Mouse (Mus musculus): Measurements from ENCODE around the gene Edc3. TPM values are rescaled to one million over a fixed set of nuclear protein-coding genes. Genes with fewer than 3 reads are reported as not detected.

Gene Edc3
- polyA plus RNA-seq, 2 experiments = 6.9 to 10.3 TPM

- DNase-seq (ENCODE audit: low read depth in 3 of 3, low spot score in 3 of 3) (no peak), ATAC-seq (ENCODE audit: insufficient read depth) (no peak)
- Histone ChIP-seq H3K4me3 (ENCODE audit: insufficient read depth in 1 of 2, low read depth in 2 of 2, low read length in 2 of 2) (no peak overlapping the region), H3K36me3 (replicated peaks; ENCODE audit: control insufficient read depth, insufficient read depth, low read depth) (no peaks in the 10 kb centered on the region), H3K4me1 (replicated peaks; ENCODE audit: control insufficient read depth in 2 of 2, insufficient read depth in 2 of 2, low read length in 1 of 2) (peaks cover 35 to 42% of the 10 kb centered on the region in 2 experiments), H3K27ac (no peak overlapping the region), H3K9me3 (ENCODE audit: control insufficient read depth, low read length) (no peaks in the 10 kb centered on the region), H3K9ac (replicated peaks) (no peak overlapping the region), H3K27me3 (ENCODE audit: control insufficient read depth, insufficient read depth, low read length) (no peaks in the 10 kb centered on the region), H3K4me2 (ENCODE audit: low read depth) (no peak overlapping the region)
- 59% methylated on average over 4 of the region's 4 CpGs for WGBS (ENCODE audit: insufficient replicate concordance)
- TF ChIP-seq CTCF (IDR thresholded peaks at IDR 0.05; ENCODE audit: low read depth) (no peak), EP300 (IDR thresholded peaks at IDR 0.05; ENCODE audit: low read depth) (no peak)
These were observed 67.4 kb downstream of the Edc3 start for GRCm38 (mm10) chr9:57775736-57776135.

- no peak for TF ChIP-seq EP300 (IDR thresholded peaks at IDR 0.05; ENCODE audit: low read depth)
- TF ChIP-seq CTCF (IDR thresholded peaks at IDR 0.05; ENCODE audit: low read depth) = no peak
These were observed 74.3 kb downstream of the Edc3 start for GRCm38 (mm10) chr9:57782656-57783055.

DNA sequence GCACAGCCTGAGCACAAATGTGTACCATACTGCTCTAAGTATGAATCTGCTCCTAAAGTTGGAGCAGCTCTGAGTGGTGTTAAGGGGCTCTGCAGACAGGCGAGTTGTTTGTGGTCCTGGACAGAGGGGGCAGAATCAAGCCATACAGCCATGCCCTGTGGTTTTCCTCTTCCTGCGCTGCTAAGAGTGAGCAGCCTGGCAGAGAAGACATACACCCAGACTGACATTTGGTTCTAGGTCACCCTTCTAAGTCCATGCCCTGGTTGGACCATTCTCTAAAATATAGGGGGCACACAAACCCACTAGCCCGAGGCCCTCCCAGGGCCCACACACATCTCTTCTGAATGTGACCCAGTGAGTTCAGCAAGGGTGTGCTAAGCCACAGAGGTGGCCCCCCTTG lies 81.4 kb downstream of the Edc3 start:
- no peaks in the 10 kb centered on the region for H3K4me1 ChIP-seq (replicated peaks; ENCODE audit: control insufficient read depth in 2 of 2, insufficient read depth in 2 of 2, low read length in 1 of 2)
- H3K4me3 ChIP-seq (ENCODE audit: insufficient read depth in 1 of 2, low read depth in 2 of 2, low read length in 2 of 2) = no peak overlapping the region
- no peak for DNase-seq (ENCODE audit: low read depth in 3 of 3, low spot score in 3 of 3)
- no peak overlapping the region for H3K9ac ChIP-seq (replicated peaks)
- no peaks in the 10 kb centered on the region; the same call in 1 of the 2 replicates for H3K9me3 ChIP-seq (ENCODE audit: control insufficient read depth, low read length)
- TF ChIP-seq CTCF (IDR thresholded peaks at IDR 0.05; ENCODE audit: low read depth) (no peak), EP300 (IDR thresholded peaks at IDR 0.05; ENCODE audit: low read depth) (no peak)
- no peak overlapping the region for H3K4me2 ChIP-seq (ENCODE audit: low read depth)
- no peak for ATAC-seq (ENCODE audit: insufficient read depth)
- H3K27me3 ChIP-seq (ENCODE audit: control insufficient read depth, insufficient read depth, low read length) = no peaks in the 10 kb centered on the region
- H3K36me3 ChIP-seq (replicated peaks; ENCODE audit: control insufficient read depth, insufficient read depth, low read depth) = peaks cover 7% of the 10 kb centered on the region; the same call in 1 of the 2 replicates
- 38% methylated on average over 3 of the region's 3 CpGs for WGBS (ENCODE audit: insufficient replicate concordance)
- H3K27ac ChIP-seq = no peak overlapping the region

More at GRCm38 (mm10) chr9:57782656-57783055, 74.3 kb downstream of the Edc3 start:
- H3K9me3 ChIP-seq (ENCODE audit: control insufficient read depth, low read length) = no peaks in the 10 kb centered on the region; the same call in 1 of the 2 replicates
- DNase-seq (ENCODE audit: low read depth in 3 of 3, low spot score in 3 of 3) (no peak), ATAC-seq (ENCODE audit: insufficient read depth) (no peak)
- H3K4me3 ChIP-seq (ENCODE audit: insufficient read depth in 1 of 2, low read depth in 2 of 2, low read length in 2 of 2) = no peak overlapping the region
- H3K4me2 ChIP-seq (ENCODE audit: low read depth) = no peak overlapping the region
- H3K4me1 ChIP-seq (replicated peaks; ENCODE audit: control insufficient read depth in 2 of 2, insufficient read depth in 2 of 2, low read length in 1 of 2) = no peaks in the 10 kb centered on the region
- H3K27ac ChIP-seq = no peak overlapping the region
- H3K27me3 ChIP-seq (ENCODE audit: control insufficient read depth, insufficient read depth, low read length) = no peaks in the 10 kb centered on the region
- WGBS (ENCODE audit: insufficient replicate concordance) = 80% methylated on average over 3 of the region's 3 CpGs
- no peaks in the 10 kb centered on the region for H3K36me3 ChIP-seq (replicated peaks; ENCODE audit: control insufficient read depth, insufficient read depth, low read depth)
- no peak overlapping the region for H3K9ac ChIP-seq (replicated peaks)

GRCm38 (mm10) chr9:57797456-57797855 lies 89.1 kb downstream of the Edc3 start:
- Histone ChIP-seq H3K4me2 (ENCODE audit: low read depth) (no peak overlapping the region), H3K4me1 (replicated peaks; ENCODE audit: control insufficient read depth in 2 of 2, insufficient read depth in 2 of 2, low read length in 1 of 2) (peaks cover 3 to 15% of the 10 kb centered on the region in 2 experiments), H3K27me3 (ENCODE audit: control insufficient read depth, insufficient read depth, low read length) (no peaks in the 10 kb centered on the region), H3K4me3 (ENCODE audit: insufficient read depth in 1 of 2, low read depth in 2 of 2, low read length in 2 of 2) (no peak overlapping the region), H3K9me3 (ENCODE audit: control insufficient read depth, low read length) (no peaks in the 10 kb centered on the region), H3K27ac (no peak overlapping the region), H3K9ac (replicated peaks) (no peak overlapping the region), H3K36me3 (replicated peaks; ENCODE audit: control insufficient read depth, insufficient read depth, low read depth) (peaks cover 26% of the 10 kb centered on the region)
- 79% methylated on average over 8 of the region's 8 CpGs for WGBS (ENCODE audit: insufficient replicate concordance)
- TF ChIP-seq EP300 (IDR thresholded peaks at IDR 0.05; ENCODE audit: low read depth) (no peak), CTCF (IDR thresholded peaks at IDR 0.05; ENCODE audit: low read depth) (no peak)
- DNase-seq (ENCODE audit: low read depth in 3 of 3, low spot score in 3 of 3) (no peak), ATAC-seq (ENCODE audit: insufficient read depth) (no peak)

DNA sequence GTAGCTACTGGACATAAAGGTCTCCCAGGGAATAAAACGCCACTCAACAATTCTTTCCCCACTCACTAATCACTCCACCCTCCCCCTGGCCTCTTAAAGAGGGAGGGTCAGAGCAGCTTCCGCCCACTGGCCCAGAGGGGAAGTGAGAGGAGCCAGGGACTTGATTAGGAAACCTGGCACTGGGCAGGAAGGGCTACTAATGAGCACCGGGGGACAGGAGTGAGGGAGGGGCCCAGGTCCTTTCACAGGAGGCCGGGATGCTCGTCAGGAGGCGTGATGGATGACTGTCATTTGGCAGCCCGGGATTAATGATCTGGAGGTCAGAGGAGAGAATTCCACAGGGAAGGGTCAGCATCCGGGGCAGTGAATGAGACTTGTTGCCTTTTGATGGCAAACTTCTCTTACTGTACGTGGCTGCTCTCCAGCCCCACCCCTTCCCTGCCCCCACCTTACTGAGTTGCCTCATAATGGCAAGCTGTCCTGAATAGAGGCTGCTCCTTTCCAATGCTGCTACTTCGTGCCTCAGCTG lies 90.4 kb downstream of the Edc3 start:
- H3K4me1 ChIP-seq (replicated peaks; ENCODE audit: control insufficient read depth in 2 of 2, insufficient read depth in 2 of 2, low read length in 1 of 2) = peaks cover 6 to 26% of the 10 kb centered on the region in 2 experiments
- H3K9ac ChIP-seq (replicated peaks) = no peak overlapping the region
- H3K9me3 ChIP-seq (ENCODE audit: control insufficient read depth, low read length) = no peaks in the 10 kb centered on the region
- peaks cover 26% of the 10 kb centered on the region for H3K36me3 ChIP-seq (replicated peaks; ENCODE audit: control insufficient read depth, insufficient read depth, low read depth)
- TF ChIP-seq CTCF (IDR thresholded peaks at IDR 0.05; ENCODE audit: low read depth) (no peak), EP300 (IDR thresholded peaks at IDR 0.05; ENCODE audit: low read depth) (no peak)
- H3K27ac ChIP-seq = no peak overlapping the region
- ATAC-seq (ENCODE audit: insufficient read depth) = no peak
- no peaks in the 10 kb centered on the region for H3K27me3 ChIP-seq (ENCODE audit: control insufficient read depth, insufficient read depth, low read length)
- 53% methylated on average over 10 of the region's 10 CpGs for WGBS (ENCODE audit: insufficient replicate concordance)
- no peak overlapping the region for H3K4me2 ChIP-seq (ENCODE audit: low read depth)
- H3K4me3 ChIP-seq (ENCODE audit: insufficient read depth in 1 of 2, low read depth in 2 of 2, low read length in 2 of 2) = no peak overlapping the region
- DNase-seq (ENCODE audit: low read depth in 3 of 3, low spot score in 3 of 3) = no peak

Measured in liver, embryonic 14.5 days (tissue).